Mouse (Mus musculus) thymus, adult 2 months (tissue): Measurements from ENCODE around the gene Enkd1. TPM values are rescaled to one million over a fixed set of nuclear protein-coding genes. Genes with fewer than 3 reads are reported as not detected.

Experiments used
- DNase-seq: peaks from one replicate; pipeline ENCODE4 v3.0.0; 2021
- H3K27ac ChIP-seq: fragments of 200-500 bp; 2 replicates; pipeline ENCODE4 v1.5.1; 2012; ENCODE audit warnings: low read length, control low read depth; ENCODE audit not compliant: control insufficient read depth, insufficient read depth
- H3K27me3 ChIP-seq: fragments of 200-500 bp; 2 replicates; pipeline ENCODE4 v1.6.1; 2012; ENCODE audit warnings: mild to moderate bottlenecking, low read length, moderate library complexity, mixed read lengths; ENCODE audit not compliant: control insufficient read depth, insufficient read depth
- H3K36me3 ChIP-seq: fragments of 200-500 bp; 2 replicates; pipeline ENCODE4 v1.6.1; 2012; ENCODE audit warnings: mild to moderate bottlenecking, low read length, moderate library complexity; ENCODE audit not compliant: control insufficient read depth, insufficient read depth
- H3K4me1 ChIP-seq: fragments of 200-500 bp; replicated peaks from 2 replicates; pipeline ENCODE4 v1.6.1; 2012; ENCODE audit warnings: low read length; ENCODE audit not compliant: control insufficient read depth, insufficient read depth
- H3K4me3 ChIP-seq: fragments of 200-500 bp; 2 replicates; pipeline ENCODE4 v1.5.1; 2012; ENCODE audit warnings: mild to moderate bottlenecking, low read length, control low read depth, moderate library complexity; ENCODE audit not compliant: control insufficient read depth, insufficient read depth
- CTCF ChIP-seq: fragments of 200-500 bp; IDR thresholded peaks from 2 replicates; pipeline ENCODE4 v1.5.1; 2012; ENCODE audit warnings: mild to moderate bottlenecking, control low read depth, low read length, moderate library complexity, borderline replicate concordance; ENCODE audit not compliant: control insufficient read depth, poor library complexity, insufficient read depth; ENCODE audit errors: extremely low read depth
- POLR2A ChIP-seq: fragments of 200-500 bp; IDR thresholded peaks from 2 replicates; pipeline ENCODE4 v1.6.1; 2012; ENCODE audit warnings: mild to moderate bottlenecking, low read length, control low read depth, moderate library complexity; ENCODE audit not compliant: control insufficient read depth, poor library complexity, insufficient read depth; ENCODE audit errors: extremely low read depth
- WGBS: fragments of 180-500 bp; shearing (Covaris S2); methylation state at CpG from one replicate; pipeline ENCODE4 v1.1.7; 2018; 5-methylcytosine and 5-hydroxymethylcytosine counted together
- polyA plus RNA-seq: library from polyadenylated mRNA; depleted of rRNA; stranded (reverse); fragments of >200 nt; gene quantifications from 2 replicates; pipeline ENCODE4 v1.2.3, GENCODE M21; 2012; rRNA removed

Gene Enkd1
- polyA plus RNA-seq: 46.7 and 53.9 TPM in 2 replicates

GRCm38 (mm10) chr8:105707498-105708403 lies at the start of gene Enkd1, which contains the start of gene 4933405L10Rik:
Enkd1 (minus strand) TSS chr8:105708210.
4933405L10Rik (plus strand) TSS chr8:105707655.
- H3K4me1 ChIP-seq: peaks cover 9% of the 10 kb centered on the region; the same call in 1 of the 2 replicates
- WGBS: 1% methylated on average over 55 of the region's 55 CpGs
- H3K36me3 ChIP-seq: no peaks in the 10 kb centered on the region; the same call in 1 of the 2 replicates
- H3K27me3 ChIP-seq: no peaks in the 10 kb centered on the region
- DNase-seq: peak; percentile 91
- TF ChIP-seq POLR2A (0 out of 2 replicates have a peak, but pooled peaks have one; percentile 18), CTCF (no peak)
- H3K27ac ChIP-seq: no peak within 1 kb of the TSS
- H3K4me3 ChIP-seq: peak within 1 kb of the TSS; percentile 66

GRCm38 (mm10) chr8:105754688-105755087 lies 46.7 kb upstream of the Enkd1 start:
- TF ChIP-seq POLR2A (no peak), CTCF (no peak)
- Histone ChIP-seq H3K4me1 (peaks cover 14% of the 10 kb centered on the region), H3K36me3 (no peaks in the 10 kb centered on the region), H3K27ac (no peak overlapping the region), H3K27me3 (no peaks in the 10 kb centered on the region), H3K4me3 (no peak overlapping the region)
- no peak for DNase-seq
- 99% methylated on average over 2 of the region's 2 CpGs for WGBS

- H3K36me3 ChIP-seq: no peaks in the 10 kb centered on the region
- no peak overlapping the region for H3K27ac ChIP-seq
- DNase-seq: no peak
- H3K4me1 ChIP-seq: peaks cover 10% of the 10 kb centered on the region
- H3K27me3 ChIP-seq: no peaks in the 10 kb centered on the region
- H3K4me3 ChIP-seq: no peak overlapping the region
- TF ChIP-seq CTCF: no peak
- TF ChIP-seq POLR2A: no peak
- WGBS: 94% methylated on average over 2 of the region's 2 CpGs
Measured at GRCm38 (mm10) chr8:105753916-105754315, 45.9 kb upstream of the Enkd1 start.

- DNase-seq: no peak
- Histone ChIP-seq H3K36me3 (no peaks in the 10 kb centered on the region), H3K4me1 (peaks cover 10% of the 10 kb centered on the region), H3K27ac (no peak overlapping the region), H3K27me3 (no peaks in the 10 kb centered on the region), H3K4me3 (no peak overlapping the region)
- TF ChIP-seq POLR2A (no peak), CTCF (no peak)
- WGBS: 87% methylated on average over 11 of the region's 11 CpGs
Measured at GRCm38 (mm10) chr8:105750606-105751005, 42.6 kb upstream of the Enkd1 start.

- TF ChIP-seq POLR2A (no peak), CTCF (no peak)
- Histone ChIP-seq H3K4me1 (peaks cover 14% of the 10 kb centered on the region), H3K36me3 (no peaks in the 10 kb centered on the region), H3K4me3 (no peak overlapping the region), H3K27me3 (no peaks in the 10 kb centered on the region), H3K27ac (no peak overlapping the region)
- WGBS: 96% methylated on average over 4 of the region's 4 CpGs
- DNase-seq: no peak
Measured at GRCm38 (mm10) chr8:105743301-105743700, 35.3 kb upstream of the Enkd1 start.

- no peaks in the 10 kb centered on the region for H3K36me3 ChIP-seq
- no peaks in the 10 kb centered on the region for H3K27me3 ChIP-seq
- WGBS: 97% methylated on average over 5 of the region's 5 CpGs
- DNase-seq: no peak
- no peaks in the 10 kb centered on the region for H3K4me1 ChIP-seq
- no peak overlapping the region for H3K4me3 ChIP-seq
- TF ChIP-seq CTCF (no peak), POLR2A (no peak)
- no peak overlapping the region for H3K27ac ChIP-seq
Measured at GRCm38 (mm10) chr8:105739216-105739615, 31.2 kb upstream of the Enkd1 start.
